Comparison of ENCODE assay signal across 27 mouse cellular contexts in genomic region chr14:103260437-103260836, GRCm38 (mm10).
"Had no signal": no experiment of that assay in that cellular context is flagged by ENCODE, and none has a peak within 500 bp of the region (broad histone marks: within the 10 kb centered on the region; RNA-seq: fewer than 3 reads in every experiment).

No protein-coding gene starts in this region.

- H3K4me2 ChIP-seq: embryonic facial prominence, embryonic 12.5 days; embryonic facial prominence, embryonic 13.5 days; embryonic facial prominence, embryonic 15.5 days; forebrain, embryonic 12.5 days; forebrain, embryonic 13.5 days; forebrain, embryonic 15.5 days had no signal

- ATAC-seq: forebrain, embryonic 13.5 days; forebrain, embryonic 15.5 days; forebrain, embryonic 16.5 days; forebrain, postnatal 0 days had no signal

- DNase-seq: cerebellum, adult 8-10 months; cerebellum, adult 9-10 months; cerebellum, adult 9-11 months; cerebellum, postnatal 10 days; cerebellum, postnatal 14 days; cerebellum, postnatal 25 days; cerebellum, postnatal 36 days; embryo, embryonic 11 days; forebrain, postnatal 0 days; gastrocnemius, adult 2 months; gastrocnemius, postnatal 10 days; gastrocnemius, postnatal 14 days; gastrocnemius, postnatal 25 days; gastrocnemius, postnatal 36 days; heart, adult 11 months; heart, adult 18-20 months; heart, adult 2 months had no signal

- H3K4me1 ChIP-seq: embryonic facial prominence, embryonic 10.5 days; embryonic facial prominence, embryonic 12.5 days; embryonic facial prominence, embryonic 13.5 days; embryonic facial prominence, embryonic 15.5 days; forebrain, embryonic 10.5 days; forebrain, embryonic 12.5 days; forebrain, embryonic 13.5 days; forebrain, embryonic 15.5 days had no signal

- H3K27me3 ChIP-seq: embryonic facial prominence, embryonic 12.5 days; embryonic facial prominence, embryonic 13.5 days; embryonic facial prominence, embryonic 15.5 days; forebrain, embryonic 12.5 days; forebrain, embryonic 13.5 days; forebrain, embryonic 15.5 days had no signal

- H3K4me3 ChIP-seq: embryonic facial prominence, embryonic 10.5 days; embryonic facial prominence, embryonic 12.5 days; embryonic facial prominence, embryonic 13.5 days; embryonic facial prominence, embryonic 15.5 days; erythroblast, embryonic 14.5 days; forebrain, embryonic 10.5 days; forebrain, embryonic 12.5 days; forebrain, embryonic 13.5 days; forebrain, embryonic 15.5 days; gastrocnemius, adult 2 months; heart, adult 2 months had no signal

- H3K27ac ChIP-seq: embryonic facial prominence, embryonic 10.5 days; embryonic facial prominence, embryonic 12.5 days; embryonic facial prominence, embryonic 13.5 days; embryonic facial prominence, embryonic 15.5 days; forebrain, embryonic 10.5 days; forebrain, embryonic 12.5 days; forebrain, embryonic 13.5 days; forebrain, embryonic 15.5 days; gastrocnemius, adult 2 months; heart, adult 2 months had no signal

- H3K9ac ChIP-seq: embryonic facial prominence, embryonic 12.5 days; embryonic facial prominence, embryonic 13.5 days; embryonic facial prominence, embryonic 15.5 days; forebrain, embryonic 12.5 days; forebrain, embryonic 13.5 days; forebrain, embryonic 15.5 days; forebrain, postnatal 0 days had no signal

- H3K9me3 ChIP-seq: embryonic facial prominence, embryonic 10.5 days; embryonic facial prominence, embryonic 12.5 days; embryonic facial prominence, embryonic 13.5 days; embryonic facial prominence, embryonic 15.5 days; forebrain, embryonic 10.5 days; forebrain, embryonic 12.5 days; forebrain, embryonic 13.5 days; forebrain, embryonic 15.5 days had no signal
